Mouse (Mus musculus): ENCODE results near the gene Gkap1.

DNA sequence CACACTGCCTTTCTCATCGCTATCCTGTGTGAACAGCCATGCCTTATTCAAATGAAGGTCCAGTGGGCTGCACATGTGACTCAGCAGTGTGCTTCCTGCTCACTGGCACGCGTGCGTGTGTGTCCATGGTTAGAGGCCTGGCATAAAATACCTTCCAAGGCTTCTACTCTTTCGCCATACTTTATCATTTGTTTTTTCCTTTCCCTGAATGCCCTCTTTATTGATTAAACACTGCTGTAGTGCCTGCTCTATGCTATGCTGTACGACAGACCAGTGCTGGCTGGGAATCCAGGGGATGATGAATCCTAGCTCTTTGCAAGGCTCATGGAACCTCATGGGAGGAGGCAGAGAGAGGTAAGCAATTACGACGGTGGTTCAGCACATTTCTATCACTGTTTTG lies 43.4 kb downstream of the Gkap1 start:
- TF ChIP-seq EP300 (optimal IDR thresholded peaks at IDR 0.05), result no peak
- TF ChIP-seq CTCF (IDR thresholded peaks at IDR 0.05; ENCODE audit: low read depth), result no peak
